Mouse (Mus musculus): ENCODE data around the gene Ptprf.

Gene Ptprf

GRCm38 (mm10) chr4:118257416-118257815 lies 33.8 kb downstream of the Ptprf start:
- DNase-seq = no peak

- no peak for DNase-seq
Observed at GRCm38 (mm10) chr4:118256217-118256616, 35.0 kb downstream of the Ptprf start.

GRCm38 (mm10) chr4:118254953-118255352 lies 36.3 kb downstream of the Ptprf start:
- DNase-seq = no peak

GRCm38 (mm10) chr4:118247323-118247722 lies 43.9 kb downstream of the Ptprf start:
- no peak for DNase-seq

- DNase-seq = peak; percentile 80
Observed at GRCm38 (mm10) chr4:118245847-118246246, 45.4 kb downstream of the Ptprf start.

DNA sequence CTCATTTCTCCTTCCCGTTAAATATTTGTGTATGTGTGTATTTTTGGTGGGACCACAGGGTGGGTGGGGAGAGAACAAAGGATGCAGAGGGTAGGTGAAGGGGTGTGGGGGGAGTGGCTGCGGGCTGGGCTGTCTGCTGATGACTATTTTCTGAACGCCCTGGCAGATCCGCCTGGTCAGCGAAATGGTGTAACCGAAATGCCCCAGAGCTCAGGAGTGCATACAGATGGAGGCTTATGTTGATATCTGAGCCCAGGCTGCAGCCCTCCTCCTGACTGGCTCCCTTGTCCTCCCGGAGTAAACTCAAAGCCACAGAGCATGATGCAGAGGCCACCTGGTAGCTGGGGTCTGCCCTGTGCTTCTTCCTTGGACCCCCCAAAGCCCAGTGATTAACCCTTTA lies 47.4 kb downstream of the Ptprf start:
- no peak for DNase-seq

GRCm38 (mm10) chr4:118243298-118243697 lies 47.9 kb downstream of the Ptprf start:
- no peak for DNase-seq

GRCm38 (mm10) chr4:118239960-118240689 lies 51.1 kb downstream of the Ptprf start:
- no peak for DNase-seq

GRCm38 (mm10) chr4:118238666-118239065 lies 52.5 kb downstream of the Ptprf start:
- DNase-seq = no peak

DNA sequence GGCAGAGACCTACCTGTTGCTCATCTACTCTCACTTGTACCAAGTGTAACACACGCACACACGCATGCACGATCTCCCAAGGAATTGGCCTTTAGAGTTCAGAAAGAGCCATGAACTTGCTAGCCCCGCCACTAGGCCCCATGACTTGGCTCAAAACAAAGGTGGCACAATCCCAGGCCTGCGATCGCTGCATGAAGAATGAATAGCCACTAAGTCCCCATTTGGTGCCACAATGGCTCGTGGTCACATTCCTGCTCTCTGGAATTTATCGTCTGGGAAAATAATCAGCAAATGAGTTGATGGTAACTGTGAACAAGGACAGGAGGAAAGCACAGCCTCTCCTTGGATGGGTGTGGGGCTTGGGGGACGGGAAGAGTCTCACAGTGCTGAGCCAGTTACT lies 54.3 kb downstream of the Ptprf start:
- DNase-seq = no peak

DNA sequence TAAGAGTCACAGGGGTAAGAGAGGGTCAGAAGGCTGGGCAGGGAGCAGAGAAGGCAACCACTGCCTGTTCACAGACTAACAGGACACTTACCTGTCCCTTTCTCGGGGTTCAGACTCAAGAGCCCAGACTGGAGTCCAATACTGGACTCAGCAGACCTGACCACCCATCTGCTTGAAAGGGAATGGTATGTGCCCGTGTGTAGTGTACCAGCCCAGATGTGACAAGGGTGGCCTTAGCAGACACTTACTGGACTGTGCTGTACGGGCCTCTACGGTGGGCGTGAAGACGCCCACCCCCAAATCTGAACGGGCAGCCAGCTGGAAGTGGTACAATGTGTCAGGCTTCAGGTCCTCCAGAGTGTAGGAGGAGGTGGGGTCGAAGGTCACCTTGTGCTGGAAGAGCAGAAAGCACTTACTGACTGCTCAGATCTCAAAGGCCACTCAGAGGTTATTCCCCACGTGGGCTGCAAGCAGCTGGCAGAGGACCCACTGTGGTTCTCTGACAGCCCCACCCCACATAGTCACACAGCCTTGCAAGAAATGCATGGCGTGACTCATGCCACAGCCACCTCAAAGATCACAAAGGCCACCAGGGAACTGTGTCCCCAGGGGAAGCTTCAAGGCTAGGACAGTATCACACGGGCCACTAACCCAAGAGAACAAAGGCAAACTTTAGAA lies 56.4 kb downstream of the Ptprf start:
- DNase-seq = no peak

GRCm38 (mm10) chr4:118233886-118234285 lies 57.3 kb downstream of the Ptprf start:
- no peak for DNase-seq

DNA sequence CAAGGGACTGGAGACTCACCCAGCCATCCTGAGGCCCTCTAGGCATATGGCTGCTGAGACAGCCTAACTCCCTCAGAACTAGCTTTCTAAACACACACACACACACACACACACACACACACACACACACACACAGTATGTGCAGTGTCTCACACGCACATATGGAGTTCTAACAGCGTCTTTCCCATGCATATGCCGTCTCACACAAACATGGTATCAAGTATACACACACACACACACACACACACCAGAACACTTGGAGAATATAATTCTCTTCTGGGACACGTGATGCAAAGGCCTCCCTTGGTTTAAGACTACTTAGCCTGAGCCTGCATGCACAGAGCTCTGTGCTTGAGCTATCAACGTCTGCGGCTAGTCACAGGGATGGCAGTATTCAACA lies 59.3 kb downstream of the Ptprf start:
- DNase-seq = no peak

DNA sequence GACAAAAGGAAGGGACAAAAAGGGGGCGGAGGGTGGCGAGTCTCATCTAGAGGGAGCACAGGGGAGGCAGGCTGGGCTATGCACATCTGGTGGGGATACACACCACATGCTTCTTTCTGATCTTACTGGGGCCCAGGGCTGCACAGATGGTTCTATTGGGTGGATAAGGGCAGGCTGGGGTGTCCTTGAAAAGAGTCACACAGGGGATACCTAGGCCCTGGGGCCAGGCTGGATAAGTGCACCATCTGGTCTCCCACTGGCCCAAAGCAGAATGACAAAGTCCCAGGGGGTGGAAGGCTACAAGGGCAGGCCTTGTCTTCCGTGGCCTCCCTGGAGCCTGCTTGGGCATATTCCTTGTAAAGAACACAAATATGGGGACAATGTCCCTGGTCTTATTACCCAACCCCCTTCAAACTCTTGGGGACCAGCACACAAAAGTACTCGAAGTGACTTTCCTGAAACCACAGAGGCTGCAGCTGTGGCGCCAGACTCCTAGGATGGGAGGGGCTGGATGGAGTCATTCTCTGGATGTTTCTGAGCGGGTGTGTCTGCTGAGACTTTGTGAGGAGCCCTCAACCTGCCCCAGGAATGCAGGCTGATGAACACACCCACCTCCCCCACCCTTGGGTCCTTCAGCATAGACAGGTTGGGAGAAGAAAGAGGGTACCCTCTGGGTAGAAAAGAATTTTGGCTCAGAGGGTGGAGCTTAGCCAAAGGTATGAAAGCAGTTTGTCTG lies 62.0 kb downstream of the Ptprf start:
- DNase-seq = no peak

- DNase-seq = no peak
Observed at GRCm38 (mm10) chr4:118227398-118227797, 63.8 kb downstream of the Ptprf start.

GRCm38 (mm10) chr4:118221261-118221660 lies 69.9 kb downstream of the Ptprf start:
- no peak for DNase-seq

DNA sequence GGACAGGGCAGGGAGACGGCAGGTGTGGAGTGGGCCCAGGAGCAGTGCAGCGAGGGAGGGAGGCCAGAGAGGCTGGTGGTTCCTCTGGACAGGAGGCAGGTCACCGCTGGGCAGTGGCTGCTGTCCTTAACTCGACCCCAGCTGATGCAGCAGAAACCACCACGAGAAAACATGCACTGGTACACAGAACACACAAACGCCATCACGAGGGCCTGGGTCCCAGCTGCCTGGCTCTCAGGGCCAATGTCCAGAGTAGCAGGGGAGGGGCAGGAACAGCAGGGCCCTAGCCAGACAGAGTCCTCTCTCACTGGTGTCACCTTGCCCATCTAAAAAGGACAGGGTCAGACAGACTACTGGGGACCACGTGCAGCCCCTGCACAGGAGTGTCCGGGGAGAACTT lies 70.4 kb downstream of the Ptprf start:
- DNase-seq = no peak

- DNase-seq = no peak
Observed at GRCm38 (mm10) chr4:118219487-118219886, 71.7 kb downstream of the Ptprf start.

GRCm38 (mm10) chr4:118218521-118218920 lies 72.7 kb downstream of the Ptprf start:
- no peak for DNase-seq

- DNase-seq = peak; percentile 42
Observed at GRCm38 (mm10) chr4:118216726-118217595, 74.2 kb downstream of the Ptprf start.

- DNase-seq = no peak
Observed at GRCm38 (mm10) chr4:118214891-118215290, 76.3 kb downstream of the Ptprf start.

- DNase-seq = no peak
Observed at GRCm38 (mm10) chr4:118206918-118207640, 84.1 kb downstream of the Ptprf start.

Measured in right cerebral cortex, postnatal 25 days (tissue).